ENCODE assay signal across 18 mouse cellular contexts in genomic region chr3:82598656-82599055, GRCm38 (mm10). TPM values are rescaled to one million over a fixed set of nuclear protein-coding genes. Genes with fewer than 3 reads are reported as not detected.
DNase-seq lines count a peak whose midpoint lies in the region; ATAC-seq lines count a peak whose summit lies in the region.
"Had no signal": no experiment of that assay in that cellular context is flagged by ENCODE, and none has a peak within 500 bp of the region (broad histone marks: within the 10 kb centered on the region; RNA-seq: fewer than 3 reads in every experiment).

No protein-coding gene starts in this region.

- DNase-seq in cerebellum, postnatal 10 days: peak; percentile 51 to 62
- DNase-seq in cerebellum, adult 18-20 months: no peak
- peak; percentile 11 for DNase-seq in layer of hippocampus, adult 11-12 months (ENCODE audit: low spot score)
- DNase-seq in layer of hippocampus, adult 9-11 months: no peak
- DNase-seq in 416B (ENCODE audit: low read depth): peak; percentile 1
- DNase-seq in adrenal gland, postnatal 14 days: peak; percentile 59
- no peak for DNase-seq in frontal cortex, postnatal 10 days (ENCODE audit: low spot score in 2 of 2)
- DNase-seq: B cell, adult 2 months; cerebellum, adult 11 months; layer of hippocampus, postnatal 36 days; retina, postnatal 1 day had no signal

- ATAC-seq in erythroblast, adult 5-6 weeks (replicated peaks; ENCODE audit: low FRiP score, poor library complexity, severe bottlenecking): no peak
- ATAC-seq: forebrain, embryonic 15.5 days; hindbrain, postnatal 0 days; intestine, postnatal 0 days; liver, embryonic 12.5 days had no signal

RNA-seq across cellular contexts. Expression of gene Npy2r, which starts 50.8 kb away (rescaled TPM):
- total RNA-seq in adrenal gland, postnatal 14 days (2021): 4.6 and 5.6 TPM in 2 replicates
- not detected in 2 replicates for total RNA-seq in erythroblast, adult 5-6 weeks (2015; ENCODE audit: low replicate concordance)
- not detected in 2 replicates for total RNA-seq in erythroblast, adult 5-6 weeks (2017; ENCODE audit: low replicate concordance)
- total RNA-seq: granulocyte monocyte progenitor cell, adult 5-6 weeks; monocyte, adult 5-6 weeks had no signal

Comparison
In these comparisons a context has a peak if more than half of its experiments do, and no peak if none do; other contexts are left out.
1. DNase-seq: peak in cerebellum, postnatal 10 days (2 of 2), layer of hippocampus, adult 11-12 months (single experiment), 416B (single experiment) and adrenal gland, postnatal 14 days (single experiment); none in cerebellum, adult 18-20 months (0 of 2), layer of hippocampus, adult 9-11 months (single experiment) and frontal cortex, postnatal 10 days (0 of 2).